8 mouse cellular contexts compared by ENCODE assay signal in the genomic region with DNA sequence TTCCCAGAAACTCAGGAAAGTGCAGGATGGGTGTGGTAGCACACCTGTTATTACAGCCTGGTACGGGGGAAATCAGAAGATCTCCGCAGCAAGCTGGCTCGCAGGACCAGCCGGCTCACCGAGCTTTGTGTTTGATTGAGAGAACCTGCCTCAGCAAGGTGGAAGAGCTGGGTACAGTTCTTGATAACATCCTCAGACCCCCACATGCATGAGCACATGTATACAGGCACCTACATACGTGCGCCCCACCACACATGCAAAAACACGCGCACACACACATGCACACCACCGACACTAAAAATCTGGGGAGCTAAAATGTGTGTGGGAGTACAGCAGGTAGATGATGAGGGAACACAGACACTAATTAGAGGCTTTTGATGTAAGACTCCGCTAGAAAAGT. TPM values are rescaled to one million over a fixed set of nuclear protein-coding genes. Genes with fewer than 3 reads are reported as not detected.
DNase-seq lines count a peak whose midpoint lies in the region; ATAC-seq and TF ChIP-seq lines count a peak whose summit lies in the region.

No protein-coding gene starts in this region.

- no peak for TF ChIP-seq CTCF in MEL (IDR thresholded peaks at IDR 0.05 in 2 of 3, conservative IDR thresholded peaks at IDR 0.05 in 1 of 3; ENCODE audit: control insufficient read depth in 1 of 3, insufficient read depth in 1 of 3, low read depth in 2 of 3, low read length in 3 of 3, poor library complexity in 1 of 3, severe bottlenecking in 1 of 3)

- no peak for ATAC-seq in heart, embryonic 12.5 days (ENCODE audit: insufficient number of reproducible peaks, low FRiP score)
- ATAC-seq in hindbrain, embryonic 12.5 days (ENCODE audit: low FRiP score) = no peak
- 0 out of 2 replicates have a peak, but pooled peaks have one; percentile 21 for ATAC-seq in midbrain, embryonic 12.5 days (ENCODE audit: low FRiP score, low read depth)

- no peak for TF ChIP-seq RAD21 in MEL (IDR thresholded peaks at IDR 0.05; ENCODE audit: low read depth, low read length)

- H3K27ac ChIP-seq in heart, embryonic 12.5 days (ENCODE audit: poor library complexity, severe bottlenecking) = peak overlapping the region; percentile 50; the same call in 1 of the 2 replicates
- no peak overlapping the region for H3K27ac ChIP-seq in MEL (ENCODE audit: control insufficient read depth, low read depth, low read length)
- H3K27ac ChIP-seq in hindbrain, embryonic 12.5 days = peak overlapping the region; percentile 67; the same call in 1 of the 2 replicates
- no peak overlapping the region for H3K27ac ChIP-seq in midbrain, embryonic 12.5 days (replicated peaks)

- H3K4me1 ChIP-seq in heart, embryonic 12.5 days (replicated peaks) = peaks cover 21% of the 10 kb centered on the region
- H3K4me1 ChIP-seq in MEL (ENCODE audit: control insufficient read depth in 1 of 2, insufficient read depth in 2 of 2, low read length in 2 of 2) = peaks cover 10 to 11% of the 10 kb centered on the region in 2 experiments; a peak in 1 of 4 replicates
- H3K4me1 ChIP-seq in hindbrain, embryonic 12.5 days = peaks cover 14% of the 10 kb centered on the region
- H3K4me1 ChIP-seq in midbrain, embryonic 12.5 days = peaks cover 17% of the 10 kb centered on the region

- TF ChIP-seq POLR2A in MEL (IDR thresholded peaks at IDR 0.05; ENCODE audit: control insufficient read depth in 1 of 2, insufficient read depth in 1 of 2, low read depth in 1 of 2, low read length in 2 of 2, poor library complexity in 1 of 2) = no peak

- no peaks in the 10 kb centered on the region for H3K9me3 ChIP-seq in heart, embryonic 12.5 days (replicated peaks)
- H3K9me3 ChIP-seq in MEL (replicated peaks; ENCODE audit: insufficient read depth, low read length) = no peaks in the 10 kb centered on the region
- no peaks in the 10 kb centered on the region for H3K9me3 ChIP-seq in hindbrain, embryonic 12.5 days (replicated peaks)
- no peaks in the 10 kb centered on the region for H3K9me3 ChIP-seq in midbrain, embryonic 12.5 days

- peak overlapping the region; percentile 81 for H3K9ac ChIP-seq in heart, embryonic 12.5 days
- peak overlapping the region; percentile 80 for H3K9ac ChIP-seq in MEL (ENCODE audit: control insufficient read depth, low read depth, low read length, poor library complexity, severe bottlenecking)
- peak overlapping the region; percentile 75 for H3K9ac ChIP-seq in hindbrain, embryonic 12.5 days
- H3K9ac ChIP-seq in midbrain, embryonic 12.5 days (replicated peaks) = peak overlapping the region; percentile 74

- peak overlapping the region; percentile 64 for H3K4me3 ChIP-seq in heart, embryonic 12.5 days
- H3K4me3 ChIP-seq in MEL (ENCODE audit: control insufficient read depth in 1 of 2, insufficient read depth in 1 of 2, low read depth in 2 of 2, low read length in 2 of 2) = peak overlapping the region; percentile 80 to 84
- peak overlapping the region; percentile 78 for H3K4me3 ChIP-seq in hindbrain, embryonic 12.5 days
- peak overlapping the region; percentile 79 for H3K4me3 ChIP-seq in midbrain, embryonic 12.5 days

- H3K79me2 ChIP-seq in MEL (ENCODE audit: control insufficient read depth, insufficient read depth, low read length, poor library complexity) = peaks cover 13% of the 10 kb centered on the region

- peaks cover 18% of the 10 kb centered on the region for H3K36me3 ChIP-seq in heart, embryonic 12.5 days
- H3K36me3 ChIP-seq in MEL (ENCODE audit: control insufficient read depth in 1 of 2, insufficient read depth in 2 of 2, low read length in 2 of 2) = peaks cover 0 to 6% of the 10 kb centered on the region in 2 experiments; a peak in 3 of 4 replicates
- H3K36me3 ChIP-seq in hindbrain, embryonic 12.5 days = peaks cover 14% of the 10 kb centered on the region
- H3K36me3 ChIP-seq in midbrain, embryonic 12.5 days = peaks cover 19% of the 10 kb centered on the region

- WGBS in heart, embryonic 12.5 days = 79% methylated on average over 11 of the region's 11 CpGs
- WGBS in hindbrain, embryonic 12.5 days = 77% methylated on average over 11 of the region's 11 CpGs
- WGBS in midbrain, embryonic 12.5 days = 81% methylated on average over 11 of the region's 11 CpGs

- H3K27me3 ChIP-seq in heart, embryonic 12.5 days (replicated peaks) = no peaks in the 10 kb centered on the region
- peaks cover 2% of the 10 kb centered on the region in 2 experiments; a peak in 3 of 4 replicates for H3K27me3 ChIP-seq in MEL (ENCODE audit: control insufficient read depth in 1 of 2, insufficient read depth in 2 of 2, low read length in 2 of 2)
- H3K27me3 ChIP-seq in hindbrain, embryonic 12.5 days = no peaks in the 10 kb centered on the region
- H3K27me3 ChIP-seq in midbrain, embryonic 12.5 days = 0 out of 2 replicates have a peak, but pooled peaks cover 10% of the 10 kb centered on the region

- TF ChIP-seq EP300 in MEL (IDR thresholded peaks at IDR 0.05; ENCODE audit: low read depth in 1 of 2, low read length in 2 of 2) = no peak

- no peak for DNase-seq in heart, postnatal 4 days
- no peak for DNase-seq in MEL (ENCODE audit: low read depth, low spot score)
- no peak for DNase-seq in layer of hippocampus, adult 8-10 months (ENCODE audit: low spot score in 2 of 2)
- DNase-seq in thymus, adult 18-20 months = no peak
- DNase-seq in cerebellum, adult 18-20 months = no peak

- peak overlapping the region; percentile 89 for H3K4me2 ChIP-seq in heart, embryonic 12.5 days
- H3K4me2 ChIP-seq in hindbrain, embryonic 12.5 days (replicated peaks) = peak overlapping the region; percentile 74
- peak overlapping the region; percentile 89 for H3K4me2 ChIP-seq in midbrain, embryonic 12.5 days (replicated peaks)

TF ChIP-seq in MEL, 35 proteins besides CTCF, POLR2A, EP300 and RAD21:
- TF ChIP-seq ZNF384 (IDR thresholded peaks at IDR 0.05; ENCODE audit: low read depth, low read length) (no peak), JUND (IDR thresholded peaks at IDR 0.05; ENCODE audit: low read depth, low read length) (no peak), CHD2 (IDR thresholded peaks at IDR 0.05; ENCODE audit: low read length) (no peak)

RNA-seq across cellular contexts. Expression of gene Daglb, which starts 0.7 kb away (rescaled TPM):
- 10.6 TPM in 2 replicates for polyA plus RNA-seq in heart, embryonic 12.5 days (2016; fragmentation: Nextera tagmentation; extraction: Ambion mirVana)
- 1 to 10 TPM; 8.0 to 8.7 TPM for total RNA-seq in heart, postnatal 4 days (2021)
- total RNA-seq in MEL (2012; rRNA removed) = 9.0 and 10.4 TPM in 2 replicates
- polyA plus RNA-seq in MEL (2012; ENCODE audit: insufficient read depth in 1 of 2, insufficient read length in 2 of 2, low read depth in 1 of 2, low replicate concordance in 2 of 2, missing spikeins in 1 of 2) = 1 to 10 TPM in 1 of 2 experiments, not detected in 1; 8.9 TPM
- polyA plus RNA-seq in hindbrain, embryonic 12.5 days (2016; fragmentation: Nextera tagmentation; extraction: Ambion mirVana) = 13.4 and 14.6 TPM in 2 replicates
- 14.2 and 14.5 TPM in 2 replicates for polyA plus RNA-seq in midbrain, embryonic 12.5 days (2016; fragmentation: Nextera tagmentation; extraction: Ambion mirVana)
- total RNA-seq in layer of hippocampus, adult 8-10 months (2022) = 10 to 100 TPM; 28.8 to 37.0 (median 33.3) TPM

Comparison
In these comparisons a context has a peak if more than half of its experiments do, and no peak if none do; other contexts are left out.
1. H3K27ac ChIP-seq: peak in heart, embryonic 12.5 days (single experiment) and hindbrain, embryonic 12.5 days (single experiment); none in MEL (single experiment) and midbrain, embryonic 12.5 days (single experiment).
2. Peak in every context shown above with its lines, with median percentiles within 50 percentile points of each other: H3K4me2 ChIP-seq, H3K4me3 ChIP-seq and H3K9ac ChIP-seq.